Mouse (Mus musculus) kidney, embryonic 16.5 days (tissue): Measurements from ENCODE around the gene Lbhd2. TPM values are rescaled to one million over a fixed set of nuclear protein-coding genes. Genes with fewer than 3 reads are reported as not detected.

Source experiments
- ATAC-seq: fragments of 200-750 bp; cut with Nextera tagmentation; 2 replicates; pipeline ENCODE4 v1.8.0; 2017; ENCODE audit warnings: moderate TSS enrichment; ENCODE audit not compliant: low FRiP score, low TSS enrichment
- H3K27ac ChIP-seq: fragments of 300-500 bp; sonication (generic); 2 replicates; pipeline ENCODE4 v1.5.1; 2014; ENCODE audit warnings: low read length
- H3K27me3 ChIP-seq: fragments of 300-500 bp; sonication (generic); 2 replicates; pipeline ENCODE4 v1.6.1; 2014; ENCODE audit warnings: low read length, control low read depth, mixed read lengths; ENCODE audit not compliant: insufficient read depth
- H3K36me3 ChIP-seq: fragments of 300-500 bp; sonication (generic); 2 replicates; pipeline ENCODE4 v1.6.1; 2014; ENCODE audit warnings: low read length, control low read depth, mixed read lengths; ENCODE audit not compliant: insufficient read depth
- H3K4me1 ChIP-seq: fragments of 300-500 bp; sonication (generic); 2 replicates; pipeline ENCODE4 v1.6.1; 2014; ENCODE audit warnings: low read length, control low read depth, mixed read lengths; ENCODE audit not compliant: insufficient read depth
- H3K4me2 ChIP-seq: fragments of 300-500 bp; sonication (generic); replicated peaks from 2 replicates; pipeline ENCODE4 v1.6.1; 2014; ENCODE audit warnings: low read depth, low read length
- H3K4me3 ChIP-seq: fragments of 300-500 bp; sonication (generic); 2 replicates; pipeline ENCODE4 v1.5.1; 2014; ENCODE audit warnings: mild to moderate bottlenecking, low read length
- H3K9ac ChIP-seq: fragments of 300-500 bp; sonication (generic); replicated peaks from 2 replicates; pipeline ENCODE4 v1.6.1; 2014; ENCODE audit warnings: low read length
- H3K9me3 ChIP-seq: fragments of 300-500 bp; sonication (generic); 2 replicates; pipeline ENCODE4 v1.6.1; 2016; ENCODE audit warnings: low read length, control low read depth
- WGBS: fragments of 180-500 bp; shearing (Covaris S2); extraction: QIAGEN DNeasy Blood & Tissue Kit; methylation state at CpG from one replicate; pipeline ENCODE4 v1.1.7; 2014; 5-methylcytosine and 5-hydroxymethylcytosine counted together
- polyA plus RNA-seq: library from polyadenylated mRNA; unstranded; fragments of >200 nt; fragmentation: Nextera tagmentation; extraction: Ambion mirVana; gene quantifications from 2 replicates; pipeline ENCODE4 v1.2.1, GENCODE M21; 2015

The Lbhd2 gene
- polyA plus RNA-seq, 1 experiment from 2014 or later = 4.6 TPM

GRCm38 (mm10) chr12:111376053-111376452 lies 30.6 kb upstream of the Lbhd2 start:
- ATAC-seq = no peak
- peaks cover 44% of the 10 kb centered on the region for H3K4me1 ChIP-seq
- H3K36me3 ChIP-seq = no peaks in the 10 kb centered on the region
- WGBS = 9% methylated on average over 6 of the region's 6 CpGs
- H3K4me2 ChIP-seq = peak overlapping the region; percentile 65
- no peaks in the 10 kb centered on the region for H3K27me3 ChIP-seq
- no peaks in the 10 kb centered on the region for H3K9me3 ChIP-seq
- H3K27ac ChIP-seq = peak overlapping the region; percentile 96
- peak overlapping the region; percentile 96 for H3K4me3 ChIP-seq
- H3K9ac ChIP-seq = peak overlapping the region; percentile 97

- H3K9ac ChIP-seq = peak overlapping the region; percentile 97
- no peaks in the 10 kb centered on the region for H3K27me3 ChIP-seq
- peak overlapping the region; percentile 65 for H3K4me2 ChIP-seq
- H3K36me3 ChIP-seq = no peaks in the 10 kb centered on the region
- no peaks in the 10 kb centered on the region for H3K9me3 ChIP-seq
- peaks cover 48% of the 10 kb centered on the region for H3K4me1 ChIP-seq
- peak overlapping the region; percentile 96 for H3K4me3 ChIP-seq
- H3K27ac ChIP-seq = peak overlapping the region; percentile 96
- peak; percentile 56 for ATAC-seq
- under 1% methylated on average over 42 of the region's 49 CpGs for WGBS
Measured at GRCm38 (mm10) chr12:111376826-111377331, 29.7 kb upstream of the Lbhd2 start.

- 0% methylated on average over 45 of the region's 94 CpGs for WGBS
- Histone ChIP-seq H3K36me3 (no peaks in the 10 kb centered on the region), H3K27me3 (no peaks in the 10 kb centered on the region), H3K4me3 (peak within 1 kb of the TSS; percentile 96), H3K4me1 (peaks cover 49% of the 10 kb centered on the region), H3K27ac (peak within 1 kb of the TSS; percentile 96), H3K4me2 (peak within 1 kb of the TSS; percentile 65), H3K9ac (peak within 1 kb of the TSS; percentile 97), H3K9me3 (no peaks in the 10 kb centered on the region)
- ATAC-seq = peak; percentile 92
Measured at GRCm38 (mm10) chr12:111377376-111377973, 29.1 kb upstream of the Lbhd2 start, which contains the start of gene Cdc42bpb. TSS of gene Cdc42bpb (minus strand) at chr12:111377718.

- ATAC-seq = peak; percentile 71
- Histone ChIP-seq H3K9me3 (no peaks in the 10 kb centered on the region), H3K4me2 (peak overlapping the region; percentile 65), H3K9ac (peak overlapping the region; percentile 97), H3K4me3 (peak overlapping the region; percentile 96), H3K4me1 (peaks cover 47% of the 10 kb centered on the region), H3K27ac (peak overlapping the region; percentile 96), H3K27me3 (no peaks in the 10 kb centered on the region), H3K36me3 (no peaks in the 10 kb centered on the region)
- under 1% methylated on average over 32 of the region's 32 CpGs for WGBS
Measured at GRCm38 (mm10) chr12:111377986-111378490, 28.6 kb upstream of the Lbhd2 start.

- Histone ChIP-seq H3K4me3 (peak overlapping the region; percentile 96), H3K9ac (peak overlapping the region; percentile 97), H3K36me3 (no peaks in the 10 kb centered on the region), H3K27ac (peak overlapping the region; percentile 96; the same call in 1 of the 2 replicates), H3K4me2 (peak overlapping the region; percentile 65), H3K4me1 (peaks cover 40% of the 10 kb centered on the region), H3K9me3 (no peaks in the 10 kb centered on the region), H3K27me3 (no peaks in the 10 kb centered on the region)
- WGBS = 76% methylated on average over 12 of the region's 12 CpGs
- no peak for ATAC-seq
Measured at GRCm38 (mm10) chr12:111378812-111379211, 27.8 kb upstream of the Lbhd2 start.

GRCm38 (mm10) chr12:111385883-111386641 lies 20.5 kb upstream of the Lbhd2 start:
- Histone ChIP-seq H3K27me3 (no peaks in the 10 kb centered on the region), H3K27ac (peak overlapping the region; percentile 63), H3K36me3 (no peaks in the 10 kb centered on the region), H3K4me1 (peaks cover 17% of the 10 kb centered on the region), H3K9ac (no peak overlapping the region), H3K4me3 (no peak overlapping the region), H3K9me3 (no peaks in the 10 kb centered on the region), H3K4me2 (no peak overlapping the region)
- WGBS = 82% methylated on average over 13 of the region's 13 CpGs
- ATAC-seq = peak; percentile 46

GRCm38 (mm10) chr12:111386642-111387120 lies 19.9 kb upstream of the Lbhd2 start:
- H3K36me3 ChIP-seq = no peaks in the 10 kb centered on the region
- no peaks in the 10 kb centered on the region for H3K9me3 ChIP-seq
- H3K27ac ChIP-seq = peak overlapping the region; percentile 63; the same call in 1 of the 2 replicates
- peaks cover 13% of the 10 kb centered on the region for H3K4me1 ChIP-seq
- no peaks in the 10 kb centered on the region for H3K27me3 ChIP-seq
- ATAC-seq = peak; percentile 95
- no peak overlapping the region for H3K4me3 ChIP-seq
- no peak overlapping the region for H3K4me2 ChIP-seq
- peak overlapping the region; percentile 12; the same call in 1 of the 2 replicates for H3K9ac ChIP-seq
- WGBS = 33% methylated on average over 8 of the region's 8 CpGs

GRCm38 (mm10) chr12:111387146-111387545 lies 19.5 kb upstream of the Lbhd2 start:
- Histone ChIP-seq H3K4me2 (no peak overlapping the region), H3K9ac (no peak overlapping the region), H3K9me3 (no peaks in the 10 kb centered on the region), H3K4me1 (peaks cover 10% of the 10 kb centered on the region), H3K4me3 (no peak overlapping the region), H3K27me3 (no peaks in the 10 kb centered on the region), H3K36me3 (no peaks in the 10 kb centered on the region), H3K27ac (peak overlapping the region; percentile 69; the same call in 1 of the 2 replicates)
- WGBS = 66% methylated on average over 4 of the region's 4 CpGs
- ATAC-seq = peak; percentile 32; the same call in 1 of the 2 replicates

GRCm38 (mm10) chr12:111394008-111394407 lies 12.6 kb upstream of the Lbhd2 start:
- no peak for ATAC-seq
- 87% methylated on average over 6 of the region's 6 CpGs for WGBS
- Histone ChIP-seq H3K27ac (no peak overlapping the region), H3K4me1 (no peaks in the 10 kb centered on the region), H3K4me3 (no peak overlapping the region), H3K9ac (no peak overlapping the region), H3K27me3 (no peaks in the 10 kb centered on the region), H3K36me3 (no peaks in the 10 kb centered on the region), H3K4me2 (no peak overlapping the region), H3K9me3 (no peaks in the 10 kb centered on the region)
